Mouse (Mus musculus) heart, embryonic 15.5 days (tissue): ENCODE measurements around the gene H2-M11. TPM values are rescaled to one million over a fixed set of nuclear protein-coding genes. Genes with fewer than 3 reads are reported as not detected.

Experiments
- ATAC-seq: fragments of 200-750 bp; cut with Nextera tagmentation; replicated peaks from 2 replicates; pipeline ENCODE4 v1.8.0; 2017; ENCODE audit warnings: low read depth, moderate TSS enrichment; ENCODE audit not compliant: insufficient number of reproducible peaks, insufficient read depth, low FRiP score
- H3K27ac ChIP-seq: fragments of 300-500 bp; sonication (generic); 2 replicates; pipeline ENCODE4 v1.5.1; 2015; ENCODE audit warnings: mild to moderate bottlenecking, inconsistent platforms
- H3K27me3 ChIP-seq: fragments of 300-500 bp; sonication (generic); 2 replicates; pipeline ENCODE4 v1.6.1; 2015; ENCODE audit warnings: inconsistent platforms
- H3K36me3 ChIP-seq: fragments of 300-500 bp; sonication (generic); 2 replicates; pipeline ENCODE4 v1.6.1; 2015; ENCODE audit warnings: mild to moderate bottlenecking, inconsistent platforms
- H3K4me1 ChIP-seq: fragments of 300-500 bp; sonication (generic); replicated peaks from 2 replicates; pipeline ENCODE4 v1.6.1; 2015; ENCODE audit warnings: inconsistent platforms
- H3K4me2 ChIP-seq: fragments of 300-500 bp; sonication (generic); 2 replicates; pipeline ENCODE4 v1.6.1; 2015; ENCODE audit warnings: inconsistent platforms, mild to moderate bottlenecking, moderate library complexity
- H3K4me3 ChIP-seq: fragments of 300-500 bp; sonication (generic); 2 replicates; pipeline ENCODE4 v1.5.1; 2015; ENCODE audit warnings: mild to moderate bottlenecking, inconsistent platforms
- H3K9ac ChIP-seq: fragments of 300-500 bp; sonication (generic); 2 replicates; pipeline ENCODE4 v1.6.1; 2015; ENCODE audit warnings: mild to moderate bottlenecking, inconsistent platforms
- H3K9me3 ChIP-seq: fragments of 300-500 bp; sonication (generic); replicated peaks from 2 replicates; pipeline ENCODE4 v1.6.1; 2016; ENCODE audit warnings: inconsistent platforms
- WGBS: fragments of 180-500 bp; shearing (Covaris S2); methylation state at CpG from one replicate; pipeline ENCODE4 v1.1.7; 2015; ENCODE audit warnings: mixed read lengths; 5-methylcytosine and 5-hydroxymethylcytosine counted together
- polyA plus RNA-seq: library from polyadenylated mRNA; unstranded; fragments of >200 nt; fragmentation: Nextera tagmentation; extraction: Ambion mirVana; gene quantifications from 2 replicates; pipeline ENCODE4 v1.2.1, GENCODE M21; 2015

The H2-M11 gene
- polyA plus RNA-seq: not detected in 2 replicates

DNA sequence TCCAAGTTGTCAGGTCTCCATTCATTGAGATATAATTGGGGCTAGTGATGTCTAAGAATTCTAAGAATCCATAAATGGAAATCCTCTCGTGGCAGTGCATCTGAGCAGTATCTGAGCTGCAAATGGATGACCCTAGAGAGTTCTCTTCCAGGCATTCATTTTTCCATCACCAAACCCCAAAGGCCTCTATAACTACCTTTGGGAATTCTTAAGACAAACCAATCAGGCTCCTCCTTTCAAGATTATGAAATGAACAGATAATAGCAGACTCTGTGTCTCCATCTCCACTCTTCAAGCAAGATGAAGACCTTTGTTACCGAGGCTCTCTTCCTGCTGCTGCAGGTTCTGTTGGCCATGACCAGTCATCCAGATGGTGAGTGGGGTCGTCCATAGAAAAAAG is at the start of gene H2-M11:
TSS of gene H2-M11 (plus strand) at position 301 of the 400 bp plus-strand sequence.
- Histone ChIP-seq H3K9me3 (no peaks in the 10 kb centered on the region), H3K27ac (no peak within 1 kb of the TSS), H3K4me1 (no peaks in the 10 kb centered on the region), H3K4me3 (no peak within 1 kb of the TSS), H3K9ac (no peak within 1 kb of the TSS), H3K4me2 (no peak within 1 kb of the TSS), H3K27me3 (no peaks in the 10 kb centered on the region), H3K36me3 (no peaks in the 10 kb centered on the region)
- ATAC-seq: no peak
- WGBS: 53% methylated on average over 3 of the region's 3 CpGs

DNA sequence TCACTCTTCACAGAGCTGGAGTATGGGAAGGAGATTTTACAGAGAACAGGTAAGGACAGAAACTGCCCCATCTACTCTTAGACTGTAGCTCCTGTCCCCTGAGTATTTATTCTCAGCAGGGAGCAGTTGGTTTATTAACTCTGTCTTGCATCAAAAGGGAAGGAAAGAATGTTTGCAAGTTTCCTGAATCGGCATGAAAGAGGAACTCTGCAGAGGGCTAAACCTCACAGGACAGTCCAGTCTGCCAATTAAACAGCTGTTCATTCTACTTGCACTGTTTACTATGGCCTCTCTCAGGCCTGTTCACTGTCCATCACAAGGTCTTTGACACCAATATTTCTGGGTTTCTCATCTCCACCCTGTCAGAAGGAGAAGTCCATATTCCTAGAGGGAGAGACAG is 46.4 kb upstream of the H2-M11 start:
- Histone ChIP-seq H3K4me2 (no peak overlapping the region), H3K4me1 (no peaks in the 10 kb centered on the region), H3K36me3 (no peaks in the 10 kb centered on the region), H3K4me3 (no peak overlapping the region), H3K9me3 (no peaks in the 10 kb centered on the region), H3K9ac (no peak overlapping the region), H3K27ac (no peak overlapping the region), H3K27me3 (no peaks in the 10 kb centered on the region)
- no peak for ATAC-seq
- 60% methylated on average over 1 of the region's 1 CpGs for WGBS

DNA sequence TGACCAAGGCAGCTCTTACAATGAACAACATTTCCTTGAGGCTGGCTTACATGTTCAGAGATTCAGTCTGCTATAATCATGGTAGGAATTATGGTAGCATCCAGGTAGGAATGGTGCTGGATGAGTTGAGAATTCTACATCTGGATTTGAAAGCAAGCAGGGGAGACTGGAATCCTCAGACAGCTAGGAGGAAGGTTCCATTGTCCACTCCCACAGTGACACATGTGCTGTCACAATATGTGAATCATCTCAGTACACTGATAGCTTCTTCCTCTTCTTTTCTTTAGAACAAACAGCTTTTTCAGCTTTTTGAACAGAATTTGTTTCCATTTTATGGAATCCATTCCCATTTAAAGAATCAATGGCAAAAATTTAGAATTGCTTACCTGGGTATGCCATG is 43.0 kb upstream of the H2-M11 start:
- Histone ChIP-seq H3K4me2 (no peak overlapping the region), H3K4me1 (no peaks in the 10 kb centered on the region), H3K4me3 (no peak overlapping the region), H3K36me3 (no peaks in the 10 kb centered on the region), H3K27ac (no peak overlapping the region), H3K9ac (no peak overlapping the region), H3K27me3 (no peaks in the 10 kb centered on the region), H3K9me3 (no peaks in the 10 kb centered on the region)
- ATAC-seq: no peak

Other genes with a start within 250 kb of the H2-M11 start
- gene H2-M10.1, start 220.9 kb upstream of the H2-M11 start, polyA plus RNA-seq: not detected in 2 replicates
- gene H2-M10.3, start 178.7 kb upstream of the H2-M11 start, polyA plus RNA-seq: not detected in 2 replicates
- not detected in 2 replicates for gene H2-M10.4, start 84.7 kb upstream of the H2-M11 start, polyA plus RNA-seq
- not detected in 2 replicates for gene H2-M9, start 95.6 kb downstream of the H2-M11 start, polyA plus RNA-seq
- not detected in 2 replicates for gene H2-M1, start 125.1 kb downstream of the H2-M11 start, polyA plus RNA-seq
- not detected in 2 replicates for gene H2-M10.5, start 225.8 kb downstream of the H2-M11 start, polyA plus RNA-seq